Mouse (Mus musculus): ENCODE measurements around the gene Tmem178. TPM values are rescaled to one million over a fixed set of nuclear protein-coding genes. Genes with fewer than 3 reads are reported as not detected.

Gene Tmem178
- polyA plus RNA-seq, 1 experiment from 2014 or later, result 2.0 TPM

DNA sequence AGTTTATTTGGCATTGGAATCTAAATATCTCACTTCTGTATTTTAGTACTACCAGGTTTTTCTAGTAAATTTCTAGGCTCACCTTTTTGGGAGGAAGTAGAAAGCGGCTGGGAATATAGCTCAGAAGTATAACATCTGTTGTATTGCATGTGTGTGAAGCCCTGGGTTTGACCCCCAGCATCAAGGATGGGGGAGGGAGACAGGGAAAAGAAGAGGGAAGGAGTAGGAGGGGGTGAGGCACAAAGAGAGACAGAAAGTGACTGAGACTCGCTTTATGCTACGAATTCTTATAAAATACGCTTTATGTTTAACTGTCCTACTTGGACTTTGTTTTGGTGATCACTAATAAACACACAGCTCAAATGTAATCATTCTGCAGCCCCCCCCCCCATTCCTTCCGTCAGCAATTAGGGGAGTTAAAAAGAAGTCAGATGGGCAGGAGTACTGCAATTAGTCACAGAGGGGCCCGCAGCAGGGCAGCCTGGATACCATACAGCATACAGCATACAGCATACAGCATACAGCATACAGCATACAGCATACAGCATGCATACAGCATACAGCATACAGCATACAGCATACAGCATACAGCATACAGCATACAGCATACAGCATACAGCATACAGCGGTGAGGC is 103.6 kb downstream of the Tmem178 start:
- Histone ChIP-seq H3K4me1 (replicated peaks; ENCODE audit: control insufficient read depth, insufficient read depth) (no peaks in the 10 kb centered on the region), H3K36me3 (ENCODE audit: control insufficient read depth, insufficient read depth, low read length) (peaks cover 6% of the 10 kb centered on the region; the same call in 1 of the 2 replicates), H3K9me3 (ENCODE audit: control insufficient read depth, low read length) (no peaks in the 10 kb centered on the region), H3K27me3 (ENCODE audit: control insufficient read depth, insufficient read depth, low read length) (no peaks in the 10 kb centered on the region), H3K9ac (ENCODE audit: low read length) (no peak overlapping the region), H3K4me3 (ENCODE audit: low read depth, low read length) (no peak overlapping the region), H3K4me2 (replicated peaks; ENCODE audit: low read depth) (no peak overlapping the region), H3K27ac (replicated peaks) (no peak overlapping the region)
- TF ChIP-seq CTCF (IDR thresholded peaks at IDR 0.05; ENCODE audit: low read depth) (no peak), EP300 (optimal IDR thresholded peaks at IDR 0.05) (no peak)
- ATAC-seq (ENCODE audit: low FRiP score, low TSS enrichment), result no peak
- DNase-seq (ENCODE audit: low spot score), result no peak
- WGBS, result 52% methylated on average over 7 of the region's 7 CpGs

Other genes starting within 250 kb of the Tmem178 start
- 16.9 and 18.1 TPM in 2 replicates for gene Map4k3, start 216.1 kb upstream of the Tmem178 start, polyA plus RNA-seq (2015; fragmentation: Nextera tagmentation; extraction: Ambion mirVana)
- 6.9 and 7.5 TPM in 2 replicates for gene Thumpd2, start 120.5 kb downstream of the Tmem178 start, polyA plus RNA-seq (2015; fragmentation: Nextera tagmentation; extraction: Ambion mirVana)